Mouse (Mus musculus) cerebellum, adult 11 months (tissue): Measurements from ENCODE around the gene Ube2f.

ENCODE experiments used
- DNase-seq: peaks from one replicate; pipeline ENCODE4 v3.0.0; 2022

Ube2f gene

GRCm38 (mm10) chr1:91239112-91239511 is 11.0 kb upstream of the Ube2f start:
- DNase-seq: peak; percentile 15

DNA sequence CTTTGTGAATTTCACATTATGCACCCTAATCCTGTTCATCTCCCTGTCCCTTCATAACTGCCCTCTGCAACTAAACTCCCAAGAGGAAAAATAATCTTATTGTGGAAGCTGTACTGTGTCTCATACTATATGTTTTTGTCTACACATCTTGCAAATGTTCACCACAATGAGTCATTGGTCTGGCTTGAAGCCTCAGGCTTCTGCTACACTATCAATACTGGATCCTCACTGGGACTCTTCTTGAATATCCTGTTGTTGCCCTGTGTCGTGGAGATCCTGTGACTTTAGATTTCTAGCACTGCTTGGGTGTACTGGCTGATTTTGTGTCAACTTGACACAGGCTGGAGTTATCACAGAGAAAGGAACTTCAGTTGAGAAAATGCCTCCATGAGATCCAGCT is 10.3 kb upstream of the Ube2f start:
- DNase-seq: no peak

DNA sequence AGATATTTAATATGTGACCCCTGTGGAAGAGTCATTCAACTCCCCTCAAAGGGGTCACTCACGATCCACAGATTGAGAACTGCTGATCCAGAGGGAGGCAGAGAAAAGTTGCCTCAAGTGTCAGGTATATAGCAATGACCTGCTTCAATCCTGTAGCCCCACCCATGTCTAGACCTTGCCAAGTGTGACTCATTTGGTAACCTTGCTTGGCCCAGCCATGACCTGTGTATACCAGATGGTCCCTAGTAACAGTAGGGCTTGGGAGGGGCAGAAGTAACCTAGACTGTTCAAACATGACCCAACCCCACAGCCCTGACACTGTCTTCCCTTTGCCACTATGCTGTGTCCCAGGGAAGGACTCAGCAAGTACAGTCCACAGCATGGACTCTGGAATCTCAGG is 9.4 kb upstream of the Ube2f start:
- DNase-seq: no peak

- no peak for DNase-seq
These were observed 8.9 kb upstream of the Ube2f start for GRCm38 (mm10) chr1:91241249-91241648.

- DNase-seq: no peak
These were observed 1.9 kb upstream of the Ube2f start for GRCm38 (mm10) chr1:91248242-91248641.

GRCm38 (mm10) chr1:91248970-91249369 is 1.1 kb upstream of the Ube2f start:
- DNase-seq: peak; percentile 22

DNA sequence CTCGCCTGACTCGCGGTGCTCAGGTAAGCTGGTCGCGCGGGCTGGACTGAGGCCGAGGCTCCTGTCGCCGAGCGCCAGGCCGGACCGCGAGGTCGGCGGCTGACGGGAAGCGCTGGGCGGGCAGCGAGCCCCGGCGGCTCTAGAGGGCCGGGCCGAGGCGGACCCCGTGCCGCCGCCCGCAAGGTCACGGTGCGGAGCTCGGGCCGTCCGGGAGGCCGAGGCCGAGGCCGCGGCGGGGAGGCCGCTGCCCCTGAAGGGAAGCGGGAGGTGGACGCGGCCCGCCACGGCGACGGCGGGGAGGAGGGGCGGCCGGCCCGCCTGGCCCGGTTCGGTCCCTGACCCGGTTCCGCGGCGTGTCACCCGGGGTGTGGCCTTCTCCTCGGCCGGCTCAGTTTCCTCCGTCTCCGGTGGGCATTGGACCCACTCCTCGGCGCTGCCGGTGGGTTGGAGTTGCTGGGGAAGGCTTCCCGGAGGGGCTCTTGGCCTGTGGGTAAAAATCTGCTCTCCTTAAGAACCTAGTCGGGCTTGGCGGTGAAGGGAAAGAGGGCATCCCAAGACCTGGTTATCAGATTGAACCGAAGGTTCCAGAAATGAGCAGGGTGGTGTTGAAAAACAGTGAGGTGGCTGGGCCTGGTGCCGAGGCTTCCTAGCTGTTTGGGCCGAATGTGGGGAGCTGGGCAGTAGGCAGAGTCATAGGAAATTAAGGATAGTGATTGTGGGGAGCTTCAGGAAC is 477 bp downstream of the Ube2f start:
- DNase-seq: no peak

- DNase-seq: no peak
These were observed 1.1 kb downstream of the Ube2f start for GRCm38 (mm10) chr1:91251148-91251650.

GRCm38 (mm10) chr1:91251927-91252326 is 1.8 kb downstream of the Ube2f start:
- DNase-seq: no peak

DNA sequence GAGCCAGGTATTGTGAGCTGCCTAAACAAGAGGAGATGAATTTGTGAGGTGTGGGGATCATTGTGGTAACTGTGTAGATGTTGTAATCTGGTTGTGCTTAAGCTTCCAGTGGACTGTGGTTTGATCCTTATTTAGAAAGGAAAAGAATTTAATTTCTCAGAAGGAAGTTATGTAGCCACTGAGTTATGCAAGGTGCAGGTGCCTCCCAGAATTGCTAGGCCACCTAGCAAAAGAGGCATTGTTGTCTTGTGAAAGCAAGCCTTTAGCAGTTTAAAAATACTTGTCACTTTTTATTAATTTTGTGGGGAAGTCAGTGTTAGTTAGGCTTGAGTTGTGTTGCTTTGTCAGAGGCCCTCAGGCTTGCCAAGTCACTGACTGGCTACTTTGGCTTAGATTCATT is 7.8 kb downstream of the Ube2f start:
- no peak for DNase-seq

DNA sequence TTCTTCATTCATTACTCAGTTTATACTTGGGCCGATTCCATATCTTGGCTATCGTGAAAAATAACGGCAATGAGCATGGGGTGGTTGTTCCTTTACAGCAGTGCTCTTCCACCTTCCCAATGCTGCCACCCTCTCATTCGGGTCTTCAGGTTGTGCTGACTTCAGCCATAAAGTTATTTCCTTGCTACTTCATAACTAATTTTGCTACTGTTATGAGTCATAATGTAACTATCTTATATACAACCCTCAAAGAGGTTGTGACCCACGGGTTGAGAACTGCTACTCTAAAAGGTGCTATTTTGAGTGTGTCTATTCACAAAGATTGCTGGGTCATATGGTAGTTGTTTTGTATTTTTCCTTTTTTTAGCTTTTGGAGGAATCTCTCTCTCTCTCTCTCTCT is 9.7 kb downstream of the Ube2f start:
- DNase-seq: no peak

GRCm38 (mm10) chr1:91262508-91262907 is 12.4 kb downstream of the Ube2f start:
- DNase-seq: no peak

DNA sequence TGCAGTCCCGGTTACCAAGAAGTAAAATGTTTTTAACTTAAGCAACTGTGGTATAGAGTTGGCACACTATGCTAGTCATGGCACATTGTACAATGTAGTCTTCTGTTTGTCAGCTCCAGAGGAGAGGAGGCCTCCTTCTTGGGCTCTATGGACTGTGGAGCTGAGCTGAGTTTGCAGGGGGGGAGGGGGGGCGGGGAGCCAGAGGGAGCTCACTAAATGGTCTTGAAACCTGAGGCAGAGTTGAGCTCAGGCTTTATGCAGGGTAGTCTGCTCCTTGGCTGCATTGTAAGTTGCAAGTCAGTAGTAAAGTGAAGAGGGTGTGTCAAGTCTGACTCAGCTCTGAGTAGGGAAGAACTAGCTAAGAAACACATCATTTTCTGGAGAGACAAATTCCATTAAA is 22.2 kb downstream of the Ube2f start:
- DNase-seq: no peak

DNA sequence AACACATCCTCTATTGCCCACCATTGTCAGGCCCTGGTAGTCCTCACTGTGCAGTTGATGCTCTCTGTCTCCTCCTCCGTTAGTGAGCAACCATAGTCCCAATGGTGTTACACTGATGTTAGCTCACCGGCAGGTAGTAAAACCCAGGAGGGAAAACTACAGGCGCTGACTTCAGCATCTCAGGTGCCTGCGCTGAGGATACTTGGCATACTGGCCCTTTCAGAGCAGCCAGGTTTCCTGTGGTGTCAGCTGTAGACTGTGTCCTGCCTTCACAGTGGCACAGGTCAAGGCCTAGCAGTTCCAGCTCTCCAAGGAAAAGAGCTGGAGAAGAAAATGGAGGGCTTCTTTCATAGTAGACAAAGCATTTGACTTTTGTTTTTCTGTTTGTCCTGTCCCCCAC is 26.5 kb downstream of the Ube2f start:
- no peak for DNase-seq

- DNase-seq: no peak
These were observed 27.4 kb downstream of the Ube2f start for GRCm38 (mm10) chr1:91277480-91277879.

- no peak for DNase-seq
These were observed 28.5 kb downstream of the Ube2f start for GRCm38 (mm10) chr1:91278410-91279119.

- no peak for DNase-seq
These were observed 29.0 kb downstream of the Ube2f start for GRCm38 (mm10) chr1:91279126-91279525.

- DNase-seq: no peak
These were observed 32.5 kb downstream of the Ube2f start for GRCm38 (mm10) chr1:91282582-91282981.

GRCm38 (mm10) chr1:91289375-91289774 is 39.3 kb downstream of the Ube2f start:
- DNase-seq: no peak

GRCm38 (mm10) chr1:91292101-91292825 is 42.2 kb downstream of the Ube2f start:
- DNase-seq: no peak

DNA sequence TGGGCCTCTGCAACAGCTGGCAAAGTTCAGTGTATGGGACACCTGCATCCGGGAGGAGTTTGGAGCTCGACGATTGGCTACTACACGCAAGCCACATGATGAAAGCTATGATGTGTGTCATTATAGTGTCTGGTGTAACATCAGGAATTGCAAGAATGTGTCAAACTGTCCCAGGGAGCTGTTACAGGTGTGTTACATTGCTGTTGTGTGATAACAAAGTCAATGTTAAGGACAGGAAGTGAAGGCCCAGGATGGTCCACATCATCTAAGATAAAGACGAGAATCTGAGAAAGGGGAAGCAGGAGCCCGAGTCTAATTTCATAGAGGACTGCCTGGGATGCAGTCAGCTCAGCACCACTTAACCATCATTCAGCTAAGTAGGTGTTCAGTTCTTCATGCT is 45.4 kb downstream of the Ube2f start:
- no peak for DNase-seq

DNA sequence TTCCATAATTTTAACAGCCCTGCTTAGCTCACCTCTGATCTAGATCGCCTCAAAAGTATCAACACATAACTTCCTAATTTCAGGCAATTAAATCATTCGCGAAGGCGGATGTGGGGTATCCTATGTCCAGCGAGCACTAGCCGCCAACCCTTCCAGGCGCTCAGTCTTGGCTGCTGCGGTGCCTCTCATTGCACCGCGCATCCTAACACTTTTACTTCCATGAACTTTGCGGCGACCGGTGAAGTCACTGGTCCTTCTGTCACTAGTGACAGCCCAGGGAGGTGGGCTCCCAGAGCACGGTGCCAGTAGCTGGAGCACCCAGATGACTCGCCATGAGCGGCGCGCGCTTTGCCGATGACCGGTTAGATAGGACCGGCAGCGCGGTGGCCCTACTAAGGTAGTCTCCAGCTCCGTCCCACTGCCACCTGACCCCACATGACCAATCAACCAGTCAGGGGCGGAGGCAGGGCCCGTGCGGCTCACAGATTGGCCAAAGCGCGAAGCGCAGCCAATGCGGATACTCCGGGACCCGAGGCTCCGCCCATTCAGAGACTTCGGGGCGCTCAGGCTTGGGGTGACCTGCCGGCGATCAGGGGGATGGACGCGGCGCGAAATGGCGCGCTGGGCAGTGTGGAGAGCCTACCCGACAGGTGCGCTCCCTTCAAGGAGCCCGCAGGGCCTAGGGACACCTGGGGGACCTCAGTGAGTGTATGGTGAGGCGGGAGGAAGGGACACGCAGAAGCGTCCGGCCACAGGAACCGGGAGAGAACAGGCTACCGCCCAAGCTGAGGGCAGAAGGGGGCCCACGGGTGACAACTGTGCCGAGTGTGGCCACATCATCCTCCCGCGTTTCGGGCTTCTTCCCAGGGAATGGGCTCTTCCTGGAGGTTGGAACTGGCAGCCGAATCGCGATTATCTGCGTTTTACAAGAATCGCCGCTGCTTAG is 48.0 kb downstream of the Ube2f start, which contains the start of gene Scly:
Gene Scly (plus strand): TSS at position 540 of the 946 bp plus-strand sequence.
- peak; percentile 95 for DNase-seq
